Mouse (Mus musculus): ENCODE measurements around the gene Toe1. TPM values are rescaled to one million over a fixed set of nuclear protein-coding genes. Genes with fewer than 3 reads are reported as not detected.

Gene Toe1
- polyA plus RNA-seq (2012; rRNA removed) = 35.6 and 39.3 TPM in 2 replicates

DNA sequence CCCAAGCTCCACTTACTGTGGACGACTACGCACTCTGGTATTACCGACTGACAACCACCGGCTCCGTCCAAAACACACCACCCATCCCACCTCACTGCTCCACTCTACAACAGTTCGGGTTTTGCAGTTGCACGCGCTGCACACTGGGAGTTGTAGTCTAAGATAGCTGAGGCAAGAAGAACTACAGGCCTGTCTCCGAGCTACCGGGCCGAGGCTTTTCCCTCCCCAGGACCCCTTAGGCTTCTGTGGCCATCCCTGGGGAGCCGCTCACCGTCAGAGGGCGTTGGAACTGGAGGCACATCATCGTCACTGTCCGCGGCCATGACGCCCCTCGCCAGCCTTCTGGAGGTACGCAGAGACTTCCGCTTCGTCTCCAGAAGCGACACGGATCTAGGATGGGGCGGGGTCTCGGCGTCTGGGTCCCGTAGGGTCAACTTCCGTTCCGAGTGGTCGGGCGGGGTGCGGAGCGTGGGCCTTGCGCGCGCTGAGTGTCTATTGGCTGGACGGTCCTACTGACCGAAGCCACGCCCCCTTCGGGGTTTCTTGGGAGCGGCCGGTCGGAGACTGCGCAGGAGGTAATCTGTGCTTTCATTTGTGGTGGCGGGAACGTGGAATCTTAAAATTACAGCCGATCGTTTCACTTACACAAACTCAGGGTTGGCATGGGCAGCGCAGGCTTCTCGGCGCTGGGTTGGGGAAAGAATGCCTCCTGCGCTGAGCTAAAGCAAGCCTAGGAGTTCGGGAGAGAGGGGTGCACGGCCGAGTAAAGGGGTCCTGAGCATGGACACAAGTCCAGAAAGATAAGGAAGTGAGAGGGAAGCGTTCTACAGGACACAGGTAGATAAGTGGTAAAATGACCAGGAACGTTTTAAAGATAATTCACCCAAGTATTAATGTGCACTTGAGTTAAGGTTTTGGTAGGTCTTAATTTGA, at the start of gene Toe1, which contains the start of gene Mutyh:
Gene Toe1, minus strand, starts transcription at position 444 of the 933 bp plus-strand sequence.
Gene Mutyh, plus strand, starts transcription at position 527 of the 933 bp plus-strand sequence.

DNA sequence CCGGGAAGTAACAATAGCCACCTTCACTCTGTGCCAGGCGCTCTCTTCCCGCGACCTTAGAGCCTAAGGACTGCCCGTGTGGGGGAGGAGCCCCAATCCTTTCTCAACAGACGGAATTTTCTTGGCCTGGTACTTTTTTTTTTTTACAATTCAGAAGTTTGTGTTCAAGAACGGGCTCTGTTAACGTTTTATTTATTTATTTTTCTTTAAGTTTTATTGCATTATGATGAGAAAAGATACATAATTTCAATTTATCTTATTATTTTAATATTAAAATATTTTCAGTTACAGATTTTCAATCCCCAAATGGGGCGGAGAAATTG, 14.2 kb upstream of the Toe1 start, which contains the start of gene Hpdl:
Gene Hpdl, minus strand, starts transcription at position 14 of the 323 bp plus-strand sequence.

Other genes starting within 250 kb of the Toe1 start
- 25.9 and 29.3 TPM in 2 replicates for gene Gpbp1l1, start 250.0 kb downstream of the Toe1 start, polyA plus RNA-seq (2012; rRNA removed)
- 3.5 and 3.7 TPM in 2 replicates for gene Ccdc17, start 211.0 kb downstream of the Toe1 start, polyA plus RNA-seq (2012; rRNA removed)
- gene Nasp, start 179.7 kb downstream of the Toe1 start, polyA plus RNA-seq (2012; rRNA removed) = 105 and 116 TPM in 2 replicates
- 665 and 713 TPM in 2 replicates for gene Akr1a1, start 156.0 kb downstream of the Toe1 start, polyA plus RNA-seq (2012; rRNA removed)
- 188 and 214 TPM in 2 replicates for gene Prdx1, start 122.1 kb downstream of the Toe1 start, polyA plus RNA-seq (2012; rRNA removed)
- gene Mmachc, start 99.2 kb downstream of the Toe1 start, polyA plus RNA-seq (2012; rRNA removed) = 18.5 and 18.6 TPM in 2 replicates
- 17.7 and 21.4 TPM in 2 replicates for gene Ccdc163, start 99.1 kb downstream of the Toe1 start, polyA plus RNA-seq (2012; rRNA removed)
- 1.8 and 2.2 TPM in 2 replicates for gene Tesk2, start 86.7 kb downstream of the Toe1 start, polyA plus RNA-seq (2012; rRNA removed)
- gene Mutyh, start 83 bp upstream of the Toe1 start, polyA plus RNA-seq (2012; rRNA removed) = 12.8 and 13.0 TPM in 2 replicates
- 0.38 and 0.84 TPM in 2 replicates for gene Hpdl, start 14.1 kb upstream of the Toe1 start, polyA plus RNA-seq (2012; rRNA removed)
- 13.5 and 15.7 TPM in 2 replicates for gene Zswim5, start 69.7 kb upstream of the Toe1 start, polyA plus RNA-seq (2012; rRNA removed)
- 40.6 and 40.9 TPM in 2 replicates for gene Urod, start 186.8 kb upstream of the Toe1 start, polyA plus RNA-seq (2012; rRNA removed)
- 52.1 and 54.9 TPM in 2 replicates for gene Hectd3, start 187.7 kb upstream of the Toe1 start, polyA plus RNA-seq (2012; rRNA removed)
- 27.9 and 28.7 TPM in 2 replicates for gene Eif2b3, start 211.8 kb upstream of the Toe1 start, polyA plus RNA-seq (2012; rRNA removed)

Data from central nervous system, embryonic 18 days (tissue).